Mouse (Mus musculus) ES-E14 (cell line): ENCODE data around the gene Smarcc1. TPM values are rescaled to one million over a fixed set of nuclear protein-coding genes. Genes with fewer than 3 reads are reported as not detected.

Experiments used
- DNase-seq: peaks from one replicate; pipeline ENCODE4 v3.0.0-alpha.2; 2013; ENCODE audit warnings: low read depth, low spot score
- H3K27ac ChIP-seq: 2 replicates; pipeline ENCODE4 v1.5.1; 2012; ENCODE audit warnings: low read depth, mild to moderate bottlenecking, low read length, moderate library complexity, mixed read lengths; ENCODE audit not compliant: poor library complexity, insufficient read depth, severe bottlenecking
- H3K36me3 ChIP-seq: 2 replicates; pipeline ENCODE4 v1.6.1; 2012; ENCODE audit warnings: mild to moderate bottlenecking, low read length, moderate library complexity, mixed read lengths; ENCODE audit not compliant: control insufficient read depth, poor library complexity, insufficient read depth, severe bottlenecking
- H3K4me1 ChIP-seq, 2 experiments: fragments of 150-350 bp in 1 of 2; sonication (generic) in 1 of 2; 2 replicates each; pipeline ENCODE4 v1.6.1; 2012; ENCODE audit warnings: low read length in 2 of 2, mild to moderate bottlenecking in 1 of 2, mixed read lengths in 1 of 2; ENCODE audit not compliant: control insufficient read depth in 2 of 2, insufficient read depth in 2 of 2, poor library complexity in 1 of 2
- H3K4me3 ChIP-seq, 2 experiments: fragments of 150-350 bp in 1 of 2; sonication (generic) in 1 of 2; 2 replicates each; pipeline ENCODE4 v1.5.1; 2012; ENCODE audit warnings: low read length in 2 of 2, low read depth in 1 of 2, mild to moderate bottlenecking in 1 of 2, mixed read lengths in 1 of 2; ENCODE audit not compliant: insufficient read depth in 1 of 2, poor library complexity in 1 of 2, severe bottlenecking in 1 of 2
- H3K9ac ChIP-seq: 2 replicates; pipeline ENCODE4 v1.6.1; 2012; ENCODE audit warnings: low read depth, mild to moderate bottlenecking, low read length, mixed read lengths; ENCODE audit not compliant: poor library complexity, insufficient read depth, severe bottlenecking
- H3K9me3 ChIP-seq: fragments of 150-350 bp; sonication (generic); 2 replicates; pipeline ENCODE4 v1.6.1; 2012; ENCODE audit warnings: low read depth, mild to moderate bottlenecking, low read length; ENCODE audit not compliant: control insufficient read depth, insufficient read depth
- CHD2 ChIP-seq: IDR thresholded peaks from 2 replicates; pipeline ENCODE4 v1.6.1; 2014; ENCODE audit warnings: mild to moderate bottlenecking, low read depth, low read length, inconsistent platforms
- HCFC1 ChIP-seq: IDR thresholded peaks from 2 replicates; pipeline ENCODE4 v1.6.1; 2012; ENCODE audit warnings: low read length, inconsistent platforms, borderline replicate concordance; ENCODE audit not compliant: insufficient read depth
- MAFK ChIP-seq: IDR thresholded peaks from 2 replicates; pipeline ENCODE4 v1.6.1; 2014; ENCODE audit warnings: mild to moderate bottlenecking, low read depth, low read length, inconsistent platforms; ENCODE audit not compliant: insufficient read depth
- ZC3H11A ChIP-seq: IDR thresholded peaks from 2 replicates; pipeline ENCODE4 v1.6.1; 2012; ENCODE audit warnings: low read depth, mild to moderate bottlenecking, inconsistent platforms, low read length, borderline replicate concordance
- ZNF384 ChIP-seq: IDR thresholded peaks from 2 replicates; pipeline ENCODE4 v1.6.1; 2012; ENCODE audit warnings: low read depth, low read length, inconsistent platforms
- in situ Hi-C, 2 experiments: fragments of 600-800 bp; cut with MboI; formaldehyde crosslinking; loops; one replicate each; pipeline ENCODE4 v1.15.1; 2025; ENCODE audit warnings: low sequenced_read_pairs in 2 of 2, inconsistent platforms in 1 of 2; ENCODE audit not compliant: unreplicated experiment in 2 of 2
- total RNA-seq: library from RNA; depleted of rRNA; stranded (reverse); fragments of 300-350 nt; gene quantifications from 2 replicates; pipeline ENCODE4 v1.2.3, GENCODE M21; 2012

Smarcc1 gene
- total RNA-seq, 1 experiment = 64.3 TPM

GRCm38 (mm10) chr9:110234962-110235361 is 117.5 kb downstream of the Smarcc1 start:
- Histone ChIP-seq H3K9ac (no peak overlapping the region), H3K4me1 (peaks cover 2 to 3% of the 10 kb centered on the region in 2 experiments; a peak in 3 of 4 replicates), H3K4me3 (no peak overlapping the region), H3K9me3 (no peaks in the 10 kb centered on the region), H3K36me3 (peaks cover 26% of the 10 kb centered on the region), H3K27ac (no peak overlapping the region)
- DNase-seq = no peak
- in situ Hi-C loops = no loop called here
- TF ChIP-seq CHD2 (no peak), ZC3H11A (no peak), MAFK (no peak), ZNF384 (no peak), HCFC1 (no peak)

- no peaks in the 10 kb centered on the region for H3K9me3 ChIP-seq
- H3K4me1 ChIP-seq = peaks cover 3 to 16% of the 10 kb centered on the region in 2 experiments
- peak within 1 kb of the TSS; percentile 79 to 80 for H3K4me3 ChIP-seq
- TF ChIP-seq MAFK (no peak), HCFC1 (no peak), CHD2 (no peak), ZNF384 (no peak), ZC3H11A (no peak)
- peak within 1 kb of the TSS; percentile 81; the same call in 1 of the 2 replicates for H3K9ac ChIP-seq
- in situ Hi-C loops = no loop called here
- no peaks in the 10 kb centered on the region for H3K36me3 ChIP-seq
- DNase-seq = no peak
- H3K27ac ChIP-seq = no peak within 1 kb of the TSS
These were observed 125.8 kb downstream of the Smarcc1 start, which contains the start of gene Cspg5 for GRCm38 (mm10) chr9:110243221-110243833. Gene Cspg5, plus strand, starts transcription at chr9:110243783.

GRCm38 (mm10) chr9:110244567-110244888 is 127.0 kb downstream of the Smarcc1 start:
- Histone ChIP-seq H3K9me3 (no peaks in the 10 kb centered on the region), H3K9ac (peak overlapping the region; percentile 81), H3K36me3 (no peaks in the 10 kb centered on the region), H3K4me1 (peaks cover 6 to 21% of the 10 kb centered on the region in 2 experiments), H3K4me3 (peak overlapping the region; percentile 79 to 80), H3K27ac (no peak overlapping the region)
- TF ChIP-seq ZC3H11A (no peak), MAFK (no peak), HCFC1 (no peak), ZNF384 (no peak), CHD2 (no peak)
- DNase-seq = no peak
- in situ Hi-C loops = no loop called here

GRCm38 (mm10) chr9:110244889-110245589 is 127.5 kb downstream of the Smarcc1 start:
- Histone ChIP-seq H3K4me1 (peaks cover 6 to 25% of the 10 kb centered on the region in 2 experiments), H3K9ac (peak overlapping the region; percentile 81), H3K36me3 (no peaks in the 10 kb centered on the region), H3K4me3 (peak overlapping the region; percentile 79 to 80), H3K9me3 (no peaks in the 10 kb centered on the region), H3K27ac (no peak overlapping the region)
- DNase-seq = no peak
- in situ Hi-C loops = no loop called here
- TF ChIP-seq HCFC1 (0 out of 2 replicates have a peak, but pooled peaks have one; percentile 30), ZNF384 (no peak)
